Mouse (Mus musculus) embryonic facial prominence, embryonic 14.5 days (tissue): Measurements from ENCODE around the gene Cald1. TPM values are rescaled to one million over a fixed set of nuclear protein-coding genes. Genes with fewer than 3 reads are reported as not detected.

Experiments used
- ATAC-seq: fragments of 200-750 bp; cut with Nextera tagmentation; 2 replicates; pipeline ENCODE4 v1.8.0; 2017; ENCODE audit warnings: low read depth, moderate number of reproducible peaks, moderate TSS enrichment
- DNase-seq: peaks from one replicate; pipeline ENCODE4 v3.0.0-alpha.2; 2015; ENCODE audit warnings: low spot score
- H3K27ac ChIP-seq: fragments of 300-500 bp; sonication (generic); replicated peaks from 2 replicates; pipeline ENCODE4 v1.5.1; 2014; ENCODE audit warnings: low read depth, mild to moderate bottlenecking, low read length, moderate library complexity
- H3K27me3 ChIP-seq: fragments of 300-500 bp; sonication (generic); replicated peaks from 2 replicates; pipeline ENCODE4 v1.6.1; 2014; ENCODE audit warnings: low read length; ENCODE audit not compliant: control insufficient read depth, insufficient read depth
- H3K36me3 ChIP-seq: fragments of 300-500 bp; sonication (generic); 2 replicates; pipeline ENCODE4 v1.6.1; 2014; ENCODE audit warnings: low read length, mixed read lengths; ENCODE audit not compliant: control insufficient read depth, insufficient read depth
- H3K4me1 ChIP-seq: fragments of 300-500 bp; sonication (generic); 2 replicates; pipeline ENCODE4 v1.6.1; 2014; ENCODE audit warnings: antibody characterized with exemption, low read length; ENCODE audit not compliant: control insufficient read depth, insufficient read depth
- H3K4me2 ChIP-seq: fragments of 300-500 bp; sonication (generic); 2 replicates; pipeline ENCODE4 v1.6.1; 2014; ENCODE audit warnings: low read depth, mild to moderate bottlenecking, low read length, moderate library complexity, mixed read lengths
- H3K4me3 ChIP-seq: fragments of 300-500 bp; sonication (generic); 2 replicates; pipeline ENCODE4 v1.5.1; 2014; ENCODE audit warnings: low read depth, mild to moderate bottlenecking, low read length
- H3K9ac ChIP-seq: fragments of 300-500 bp; sonication (generic); 2 replicates; pipeline ENCODE4 v1.6.1; 2014; ENCODE audit warnings: low read depth, mild to moderate bottlenecking, low read length, moderate library complexity, mixed read lengths
- H3K9me3 ChIP-seq: fragments of 300-500 bp; sonication (generic); 2 replicates; pipeline ENCODE4 v1.6.1; 2016; ENCODE audit warnings: low read length; ENCODE audit not compliant: control insufficient read depth
- WGBS: fragments of 180-500 bp; shearing (Covaris S2); extraction: QIAGEN DNeasy Blood & Tissue Kit; methylation state at CpG from one replicate; pipeline ENCODE4 v1.1.7; 2014; 5-methylcytosine and 5-hydroxymethylcytosine counted together
- polyA plus RNA-seq: library from polyadenylated mRNA; unstranded; fragments of >200 nt; fragmentation: Nextera tagmentation; extraction: Ambion mirVana; gene quantifications from 2 replicates; pipeline ENCODE4 v1.2.1, GENCODE M21; 2014

Cald1 gene
- polyA plus RNA-seq, 1 experiment from 2014 or later, result 227 TPM

GRCm38 (mm10) chr6:34622865-34623264, 24.6 kb downstream of the Cald1 start:
- Histone ChIP-seq H3K36me3 (no peaks in the 10 kb centered on the region), H3K9me3 (no peaks in the 10 kb centered on the region), H3K4me1 (peaks cover 19% of the 10 kb centered on the region), H3K9ac (no peak overlapping the region), H3K4me2 (no peak overlapping the region), H3K4me3 (no peak overlapping the region), H3K27ac (peak overlapping the region; percentile 41), H3K27me3 (no peaks in the 10 kb centered on the region)
- WGBS, result 34% methylated on average over 6 of the region's 6 CpGs
- DNase-seq, result peak; percentile 52
- ATAC-seq, result 0 out of 2 replicates have a peak, but pooled peaks have one; percentile 44

GRCm38 (mm10) chr6:34623290-34623689, 25.0 kb downstream of the Cald1 start:
- ATAC-seq (no peak), DNase-seq (peak; percentile 68)
- H3K36me3 ChIP-seq, result no peaks in the 10 kb centered on the region
- H3K9me3 ChIP-seq, result no peaks in the 10 kb centered on the region
- WGBS, result 47% methylated on average over 7 of the region's 7 CpGs
- H3K9ac ChIP-seq, result no peak overlapping the region
- peaks cover 19% of the 10 kb centered on the region for H3K4me1 ChIP-seq
- H3K27me3 ChIP-seq, result no peaks in the 10 kb centered on the region
- no peak overlapping the region for H3K4me3 ChIP-seq
- no peak overlapping the region for H3K4me2 ChIP-seq
- H3K27ac ChIP-seq, result peak overlapping the region; percentile 41

- no peak overlapping the region for H3K27ac ChIP-seq
- no peak for DNase-seq
- 84% methylated on average over 3 of the region's 3 CpGs for WGBS
- H3K9me3 ChIP-seq, result no peaks in the 10 kb centered on the region
- H3K4me1 ChIP-seq, result peaks cover 13% of the 10 kb centered on the region
- H3K4me2 ChIP-seq, result no peak overlapping the region
- no peak overlapping the region for H3K9ac ChIP-seq
- no peak for ATAC-seq
- no peak overlapping the region for H3K4me3 ChIP-seq
- no peaks in the 10 kb centered on the region for H3K27me3 ChIP-seq
- H3K36me3 ChIP-seq, result no peaks in the 10 kb centered on the region
These were observed 26.2 kb downstream of the Cald1 start for GRCm38 (mm10) chr6:34624536-34624935.

GRCm38 (mm10) chr6:34626586-34627245, 28.4 kb downstream of the Cald1 start:
- no peak for DNase-seq
- no peaks in the 10 kb centered on the region for H3K27me3 ChIP-seq
- no peak overlapping the region for H3K4me3 ChIP-seq
- H3K27ac ChIP-seq, result no peak overlapping the region
- H3K9ac ChIP-seq, result no peak overlapping the region
- H3K9me3 ChIP-seq, result no peaks in the 10 kb centered on the region
- ATAC-seq, result no peak
- peaks cover 13% of the 10 kb centered on the region for H3K4me1 ChIP-seq
- 68% methylated on average over 8 of the region's 8 CpGs for WGBS
- H3K4me2 ChIP-seq, result no peak overlapping the region
- no peaks in the 10 kb centered on the region for H3K36me3 ChIP-seq

- Histone ChIP-seq H3K27ac (no peak overlapping the region), H3K4me1 (peaks cover 6% of the 10 kb centered on the region), H3K9me3 (no peaks in the 10 kb centered on the region), H3K4me3 (no peak overlapping the region), H3K36me3 (no peaks in the 10 kb centered on the region), H3K9ac (no peak overlapping the region), H3K4me2 (no peak overlapping the region), H3K27me3 (no peaks in the 10 kb centered on the region)
- WGBS, result 45% methylated on average over 1 of the region's 1 CpGs
- DNase-seq (no peak), ATAC-seq (no peak)
These were observed 29.8 kb downstream of the Cald1 start for GRCm38 (mm10) chr6:34628131-34628530.

- WGBS, result 34% methylated on average over 3 of the region's 3 CpGs
- H3K36me3 ChIP-seq, result peaks cover 9% of the 10 kb centered on the region; the same call in 1 of the 2 replicates
- H3K9me3 ChIP-seq, result no peaks in the 10 kb centered on the region
- no peak overlapping the region for H3K27ac ChIP-seq
- H3K27me3 ChIP-seq, result no peaks in the 10 kb centered on the region
- no peak overlapping the region for H3K4me3 ChIP-seq
- DNase-seq (no peak), ATAC-seq (no peak)
- H3K4me2 ChIP-seq, result no peak overlapping the region
- H3K4me1 ChIP-seq, result peaks cover 30% of the 10 kb centered on the region
- no peak overlapping the region for H3K9ac ChIP-seq
These were observed 35.5 kb downstream of the Cald1 start for GRCm38 (mm10) chr6:34633776-34634175.

- H3K9ac ChIP-seq, result no peak overlapping the region
- DNase-seq (peak; percentile 80), ATAC-seq (peak; percentile 78)
- WGBS, result 26% methylated on average over 10 of the region's 10 CpGs
- no peaks in the 10 kb centered on the region for H3K27me3 ChIP-seq
- H3K36me3 ChIP-seq, result peaks cover 9% of the 10 kb centered on the region; the same call in 1 of the 2 replicates
- no peaks in the 10 kb centered on the region for H3K9me3 ChIP-seq
- H3K4me2 ChIP-seq, result no peak overlapping the region
- H3K4me1 ChIP-seq, result peaks cover 53% of the 10 kb centered on the region
- no peak overlapping the region for H3K4me3 ChIP-seq
- peak overlapping the region; percentile 40 for H3K27ac ChIP-seq
These were observed 39.5 kb downstream of the Cald1 start for GRCm38 (mm10) chr6:34637588-34638438.

- Histone ChIP-seq H3K4me1 (peaks cover 47% of the 10 kb centered on the region), H3K27ac (peak overlapping the region; percentile 40)
- peak; percentile 79 for DNase-seq
These were observed 40.4 kb downstream of the Cald1 start for GRCm38 (mm10) chr6:34638667-34639066.

More at GRCm38 (mm10) chr6:34638667-34639066, 40.4 kb downstream of the Cald1 start:
- Histone ChIP-seq H3K9me3 (no peaks in the 10 kb centered on the region), H3K27me3 (no peaks in the 10 kb centered on the region), H3K9ac (no peak overlapping the region), H3K4me2 (no peak overlapping the region; the same call in 1 of the 2 replicates), H3K36me3 (peaks cover 9% of the 10 kb centered on the region; the same call in 1 of the 2 replicates), H3K4me3 (no peak overlapping the region)
- ATAC-seq, result peak; percentile 39; the same call in 1 of the 2 replicates
- WGBS, result 17% methylated on average over 2 of the region's 2 CpGs
